ENCODE assay signal across 22 mouse cellular contexts in genomic region chr3:98261415-98261814, GRCm38 (mm10). TPM values are rescaled to one million over a fixed set of nuclear protein-coding genes. Genes with fewer than 3 reads are reported as not detected.
A peak's percentile ranks its signal among the peaks of the same experiment; 100 is the strongest.
DNase-seq lines count a peak whose midpoint lies in the region; ATAC-seq lines count a peak whose summit lies in the region.
"Had no signal": no experiment of that assay in that cellular context is flagged by ENCODE, and none has a peak within 500 bp of the region (broad histone marks: within the 10 kb centered on the region; RNA-seq: fewer than 3 reads in every experiment).

No protein-coding gene starts in this region.

- H3K9ac ChIP-seq in intestine, embryonic 15.5 days, result no peak overlapping the region
- no peak overlapping the region for H3K9ac ChIP-seq in liver, embryonic 13.5 days
- no peak overlapping the region for H3K9ac ChIP-seq in stomach, embryonic 14.5 days (replicated peaks; ENCODE audit: low read depth, low read length)
- H3K9ac ChIP-seq: embryonic facial prominence, embryonic 12.5 days; lung, embryonic 14.5 days had no signal

- peaks cover 3% of the 10 kb centered on the region; the same call in 1 of the 2 replicates for H3K4me1 ChIP-seq in intestine, embryonic 15.5 days (replicated peaks)
- peaks cover 21% of the 10 kb centered on the region for H3K4me1 ChIP-seq in liver, embryonic 13.5 days (replicated peaks)
- no peaks in the 10 kb centered on the region for H3K4me1 ChIP-seq in stomach, embryonic 14.5 days (ENCODE audit: control insufficient read depth, insufficient read depth, low read length)
- H3K4me1 ChIP-seq: embryonic facial prominence, embryonic 12.5 days had no signal

- H3K27ac ChIP-seq in intestine, embryonic 15.5 days, result no peak overlapping the region
- peak overlapping the region; percentile 11; the same call in 1 of the 2 replicates for H3K27ac ChIP-seq in liver, embryonic 13.5 days
- no peak overlapping the region for H3K27ac ChIP-seq in stomach, embryonic 14.5 days (ENCODE audit: low read length)
- H3K27ac ChIP-seq: embryonic facial prominence, embryonic 12.5 days; hindbrain, embryonic 10.5 days; kidney, postnatal 0 days had no signal

- H3K4me3 ChIP-seq in intestine, embryonic 15.5 days (replicated peaks), result no peak overlapping the region
- H3K4me3 ChIP-seq in liver, embryonic 13.5 days (replicated peaks), result no peak overlapping the region
- no peak overlapping the region for H3K4me3 ChIP-seq in stomach, embryonic 14.5 days (ENCODE audit: low read depth, low read length)
- H3K4me3 ChIP-seq: embryonic facial prominence, embryonic 12.5 days; erythroblast, embryonic 14.5 days; hindbrain, embryonic 10.5 days had no signal

- H3K27me3 ChIP-seq in intestine, embryonic 15.5 days (replicated peaks), result no peaks in the 10 kb centered on the region
- H3K27me3 ChIP-seq in liver, embryonic 13.5 days, result no peaks in the 10 kb centered on the region
- H3K27me3 ChIP-seq in stomach, embryonic 14.5 days (ENCODE audit: control insufficient read depth, insufficient read depth, low read length), result no peaks in the 10 kb centered on the region
- H3K27me3 ChIP-seq: embryonic facial prominence, embryonic 12.5 days had no signal

- ATAC-seq in intestine, embryonic 15.5 days, result peak; percentile 66
- peak; percentile 85 for ATAC-seq in liver, embryonic 13.5 days (ENCODE audit: low read depth)
- 0 out of 2 replicates have a peak, but pooled peaks have one; percentile 37 for ATAC-seq in stomach, embryonic 14.5 days (ENCODE audit: insufficient number of reproducible peaks, insufficient read depth, low FRiP score, low read depth)
- ATAC-seq in inflammation-experienced regulatory T-cells, adult 6 months, result no peak
- ATAC-seq: forebrain, embryonic 14.5 days; midbrain, embryonic 16.5 days had no signal

- no peak overlapping the region for H3K4me2 ChIP-seq in intestine, embryonic 15.5 days (replicated peaks)
- no peak overlapping the region for H3K4me2 ChIP-seq in liver, embryonic 13.5 days
- no peak overlapping the region for H3K4me2 ChIP-seq in stomach, embryonic 14.5 days (replicated peaks; ENCODE audit: low read depth, low read length)
- H3K4me2 ChIP-seq: embryonic facial prominence, embryonic 12.5 days; lung, embryonic 14.5 days had no signal

- H3K36me3 ChIP-seq in intestine, embryonic 15.5 days, result no peaks in the 10 kb centered on the region
- no peaks in the 10 kb centered on the region for H3K36me3 ChIP-seq in liver, embryonic 13.5 days
- no peaks in the 10 kb centered on the region for H3K36me3 ChIP-seq in stomach, embryonic 14.5 days (ENCODE audit: control insufficient read depth, insufficient read depth, low read length)
- H3K36me3 ChIP-seq: embryonic facial prominence, embryonic 12.5 days; hindbrain, embryonic 10.5 days had no signal

- H3K9me3 ChIP-seq in intestine, embryonic 15.5 days, result no peaks in the 10 kb centered on the region
- H3K9me3 ChIP-seq in liver, embryonic 13.5 days (replicated peaks), result no peaks in the 10 kb centered on the region
- H3K9me3 ChIP-seq in stomach, embryonic 14.5 days (ENCODE audit: control insufficient read depth, low read depth, low read length), result no peaks in the 10 kb centered on the region
- H3K9me3 ChIP-seq: embryonic facial prominence, embryonic 12.5 days; hindbrain, embryonic 10.5 days had no signal

- WGBS in intestine, embryonic 15.5 days, result 71% methylated on average over 4 of the region's 4 CpGs
- 28% methylated on average over 4 of the region's 4 CpGs for WGBS in liver, embryonic 13.5 days (ENCODE audit: insufficient replicate concordance)
- WGBS in stomach, embryonic 14.5 days, result 76% methylated on average over 4 of the region's 4 CpGs

- peak; percentile 78 for DNase-seq in MEL-GATA-1-ER (ENCODE audit: extremely low read depth, low read depth)
- DNase-seq in liver, embryonic 13.5 days, result peak; percentile 37
- no peak for DNase-seq in right cerebral cortex, postnatal 36 days (ENCODE audit: low spot score in 2 of 2)
- DNase-seq in kidney, adult 8-10 months, result no peak
- DNase-seq: adrenal gland, postnatal 10 days; cerebellum, adult 11 months; cerebellum, postnatal 10 days; gastrocnemius, postnatal 36 days; lung, embryonic 14.5 days; thymus, postnatal 36 days had no signal

RNA-seq across cellular contexts. Expression of gene Hmgcs2, which starts 18.8 kb away (rescaled TPM):
- 149 and 177 TPM in 2 replicates for polyA plus RNA-seq in intestine, embryonic 15.5 days (2015; fragmentation: Nextera tagmentation; extraction: Ambion mirVana)
- 41.9 and 42.6 TPM in 2 replicates for polyA plus RNA-seq in liver, embryonic 13.5 days (2015; fragmentation: Nextera tagmentation; extraction: Ambion mirVana)
- 12.2 and 16.1 TPM in 2 replicates for polyA plus RNA-seq in stomach, embryonic 14.5 days (2014; fragmentation: Nextera tagmentation; extraction: Ambion mirVana)
- polyA plus RNA-seq in inflammation-experienced regulatory T-cells, adult 6 months (2017; shearing (Covaris generic)), result not detected

RNA-seq across cellular contexts. Expression of gene Reg4, which starts 39.5 kb away (rescaled TPM):
- 14.3 and 18.3 TPM in 2 replicates for polyA plus RNA-seq in intestine, embryonic 15.5 days (2015; fragmentation: Nextera tagmentation; extraction: Ambion mirVana)
- polyA plus RNA-seq in liver, embryonic 13.5 days (2015; fragmentation: Nextera tagmentation; extraction: Ambion mirVana), result not detected in 2 replicates
- polyA plus RNA-seq in stomach, embryonic 14.5 days (2014; fragmentation: Nextera tagmentation; extraction: Ambion mirVana), result not detected in 2 replicates
- polyA plus RNA-seq in inflammation-experienced regulatory T-cells, adult 6 months (2017; shearing (Covaris generic)), result not detected
- polyA plus RNA-seq: C2C12; embryonic facial prominence, embryonic 12.5 days; erythroblast, embryonic 14.5 days; forebrain, embryonic 14.5 days; heart, embryonic 16.5 days; hindbrain, embryonic 10.5 days; limb, embryonic 11.5 days; lung, embryonic 14.5 days; midbrain, embryonic 16.5 days had no signal

Comparison
In these comparisons a context has a peak if more than half of its experiments do, and no peak if none do; other contexts are left out.
1. DNase-seq: peak in MEL-GATA-1-ER (single experiment) and liver, embryonic 13.5 days (single experiment); none in right cerebral cortex, postnatal 36 days (0 of 2) and kidney, adult 8-10 months (0 of 2).
2. RNA of gene Hmgcs2, which starts 18.8 kb away (polyA plus RNA-seq): 149 to 177 TPM in intestine, embryonic 15.5 days, 41.9 to 42.6 TPM in liver, embryonic 13.5 days and 12.2 to 16.1 TPM in stomach, embryonic 14.5 days; not detected in inflammation-experienced regulatory T-cells, adult 6 months; every median in the first group is over 10 times any median in the second.
3. RNA of gene Reg4, which starts 39.5 kb away (polyA plus RNA-seq): 14.3 to 18.3 TPM in intestine, embryonic 15.5 days; not detected in stomach, embryonic 14.5 days, not detected in liver, embryonic 13.5 days and not detected in inflammation-experienced regulatory T-cells, adult 6 months; every median in the first group is over 10 times any median in the second.